In genomic region chr8:126901049-126901448, GRCm38 (mm10) we compare ENCODE assay signal across 14 mouse cellular contexts. TPM values are rescaled to one million over a fixed set of nuclear protein-coding genes. Genes with fewer than 3 reads are reported as not detected.
DNase-seq lines count a peak whose midpoint lies in the region; ATAC-seq lines count a peak whose summit lies in the region.
"Had no signal": no experiment of that assay in that cellular context is flagged by ENCODE, and none has a peak within 500 bp of the region (broad histone marks: within the 10 kb centered on the region; RNA-seq: fewer than 3 reads in every experiment).

No protein-coding gene starts in this region.

- WGBS in macrophage (ENCODE audit: missing documents): 44% methylated on average over 1 of the region's 2 CpGs

- H3K4me3 ChIP-seq in macrophage (ENCODE audit: inconsistent target): no peak overlapping the region
- H3K4me3 ChIP-seq: embryonic facial prominence, embryonic 12.5 days; forebrain, embryonic 15.5 days; heart, embryonic 12.5 days; hindbrain, embryonic 15.5 days had no signal

- H3K27me3 ChIP-seq in splenic B cell, adult 2 months (ENCODE audit: control insufficient read depth, insufficient read depth, low read length, poor library complexity, severe bottlenecking): no peaks in the 10 kb centered on the region
- H3K27me3 ChIP-seq: embryonic facial prominence, embryonic 12.5 days; forebrain, embryonic 15.5 days; heart, embryonic 12.5 days; hindbrain, embryonic 15.5 days had no signal

- H3K36me3 ChIP-seq in macrophage (ENCODE audit: inconsistent target): no peaks in the 10 kb centered on the region
- no peaks in the 10 kb centered on the region for H3K36me3 ChIP-seq in splenic B cell, adult 2 months (ENCODE audit: control insufficient read depth, insufficient read depth, low read length, poor library complexity, severe bottlenecking)
- H3K36me3 ChIP-seq: embryonic facial prominence, embryonic 12.5 days; forebrain, embryonic 15.5 days; heart, embryonic 12.5 days; hindbrain, embryonic 15.5 days had no signal

- ATAC-seq in common myeloid progenitor, adult 5-6 weeks (replicated peaks; ENCODE audit: low read depth, poor library complexity, severe bottlenecking): peak; percentile 76
- ATAC-seq: forebrain, embryonic 15.5 days had no signal

- H3K79me2 ChIP-seq in macrophage (ENCODE audit: inconsistent target): no peaks in the 10 kb centered on the region

- DNase-seq in 416B (ENCODE audit: low read depth): peak; percentile 90
- peak; percentile 40 for DNase-seq in splenic B cell, adult 2 months (ENCODE audit: low read depth, low spot score)
- no peak for DNase-seq in thymus, postnatal 4 days
- DNase-seq in adrenal gland, adult 2 months: no peak
- DNase-seq: adrenal gland, postnatal 10 days; cerebellum, adult 2 months; cerebellum, postnatal 10 days; gastrocnemius, postnatal 36 days had no signal

- H3K27ac ChIP-seq in macrophage: peak overlapping the region; percentile 62
- H3K27ac ChIP-seq: embryonic facial prominence, embryonic 12.5 days; forebrain, embryonic 15.5 days; hindbrain, embryonic 15.5 days had no signal

RNA-seq across cellular contexts. Expression of gene Tomm20, which starts 44.6 kb away (rescaled TPM):
- total RNA-seq in common myeloid progenitor, adult 5-6 weeks (2017): 126 and 160 TPM in 2 replicates
- 10 to 100 TPM in 25 of 26 experiments, 1 to 10 TPM in 1; 9.7 to 33.1 (median 19.9) TPM for total RNA-seq in macrophage (2018; cell fraction: chromatin; rRNA removed)
- 100 to 1,000 TPM in 7 of 26 experiments, 10 to 100 TPM in 19; 61.8 to 120 (median 90.0) TPM for total RNA-seq in macrophage (2018; cell fraction: cytosol; rRNA removed)
- 10 to 100 TPM in 25 of 26 experiments, 1 to 10 TPM in 1; 9.4 to 40.6 (median 20.4) TPM for total RNA-seq in macrophage (2018; cell fraction: nucleus; rRNA removed)
- 73.9 to 174 TPM (median 109 TPM) in 3 replicates for polyA plus RNA-seq in macrophage (2018)
- 100 to 1,000 TPM; 171 to 206 TPM for total RNA-seq in adrenal gland, adult 2 months (2021)
- 1,002 and 1,582 TPM in 2 replicates for polyA plus RNA-seq in adrenal gland, adult 2 months (2012; rRNA removed)

Comparison
In these comparisons a context has a peak if more than half of its experiments do, and no peak if none do; other contexts are left out.
1. DNase-seq: peak in 416B (single experiment) and splenic B cell, adult 2 months (single experiment); none in thymus, postnatal 4 days (single experiment) and adrenal gland, adult 2 months (single experiment).